Mouse (Mus musculus) frontal cortex, postnatal 14 days (tissue): Measurements from ENCODE around the gene Tfap4.

Source experiments
- DNase-seq, 2 experiments: peaks; one replicate each; pipeline ENCODE4 v3.0.0; 2022; ENCODE audit warnings: low spot score in 2 of 2

Tfap4 gene

GRCm38 (mm10) chr16:4520673-4521072 lies 39.0 kb downstream of the Tfap4 start:
- no peak for DNase-seq

- DNase-seq, result no peak
Measured at GRCm38 (mm10) chr16:4519825-4520224, 39.8 kb downstream of the Tfap4 start.

- no peak for DNase-seq
Measured at GRCm38 (mm10) chr16:4519157-4519556, 40.5 kb downstream of the Tfap4 start.

- DNase-seq, result no peak
Measured at GRCm38 (mm10) chr16:4517906-4518305, 41.7 kb downstream of the Tfap4 start.

GRCm38 (mm10) chr16:4514383-4514782 lies 45.3 kb downstream of the Tfap4 start:
- DNase-seq, result no peak

GRCm38 (mm10) chr16:4512661-4513438 lies 46.8 kb downstream of the Tfap4 start:
- DNase-seq, result no peak

GRCm38 (mm10) chr16:4511371-4511770 lies 48.3 kb downstream of the Tfap4 start:
- DNase-seq, result no peak

- DNase-seq, result no peak
Measured at GRCm38 (mm10) chr16:4506181-4506580, 53.5 kb downstream of the Tfap4 start.

- no peak for DNase-seq
Measured at GRCm38 (mm10) chr16:4503495-4503894, 56.2 kb downstream of the Tfap4 start.

GRCm38 (mm10) chr16:4502568-4502967 lies 57.1 kb downstream of the Tfap4 start:
- DNase-seq, result no peak

- no peak for DNase-seq
Measured at GRCm38 (mm10) chr16:4501703-4502102, 58.0 kb downstream of the Tfap4 start.

GRCm38 (mm10) chr16:4500598-4501385 lies 58.9 kb downstream of the Tfap4 start:
- no peak for DNase-seq

- DNase-seq, result no peak
Measured at GRCm38 (mm10) chr16:4497762-4498607, 61.7 kb downstream of the Tfap4 start.

GRCm38 (mm10) chr16:4496470-4496869 lies 63.2 kb downstream of the Tfap4 start:
- DNase-seq, result no peak

GRCm38 (mm10) chr16:4495861-4496260 lies 63.8 kb downstream of the Tfap4 start:
- no peak for DNase-seq
